Mouse (Mus musculus) ES-E14 (cell line): ENCODE data around the gene Rictor. TPM values are rescaled to one million over a fixed set of nuclear protein-coding genes. Genes with fewer than 3 reads are reported as not detected.
"Not testable (repeated sequence)": the region's sequence is repeated elsewhere in the genome, so short reads cannot be mapped to it uniquely, and the experiment has no call there.

ENCODE experiments used
- DNase-seq: peaks from one replicate; pipeline ENCODE4 v3.0.0-alpha.2; 2013; ENCODE audit warnings: low read depth, low spot score
- H3K27ac ChIP-seq: 2 replicates; pipeline ENCODE4 v1.5.1; 2012; ENCODE audit warnings: low read depth, mild to moderate bottlenecking, low read length, moderate library complexity, mixed read lengths; ENCODE audit not compliant: poor library complexity, insufficient read depth, severe bottlenecking
- H3K36me3 ChIP-seq: 2 replicates; pipeline ENCODE4 v1.6.1; 2012; ENCODE audit warnings: mild to moderate bottlenecking, low read length, moderate library complexity, mixed read lengths; ENCODE audit not compliant: control insufficient read depth, poor library complexity, insufficient read depth, severe bottlenecking
- H3K4me1 ChIP-seq, 2 experiments: fragments of 150-350 bp in 1 of 2; sonication (generic) in 1 of 2; 2 replicates each; pipeline ENCODE4 v1.6.1; 2012; ENCODE audit warnings: low read length in 2 of 2, mild to moderate bottlenecking in 1 of 2, mixed read lengths in 1 of 2; ENCODE audit not compliant: control insufficient read depth in 2 of 2, insufficient read depth in 2 of 2, poor library complexity in 1 of 2
- H3K4me3 ChIP-seq, 2 experiments: fragments of 150-350 bp in 1 of 2; sonication (generic) in 1 of 2; 2 replicates each; pipeline ENCODE4 v1.5.1; 2012; ENCODE audit warnings: low read length in 2 of 2, low read depth in 1 of 2, mild to moderate bottlenecking in 1 of 2, mixed read lengths in 1 of 2; ENCODE audit not compliant: insufficient read depth in 1 of 2, poor library complexity in 1 of 2, severe bottlenecking in 1 of 2
- H3K9ac ChIP-seq: 2 replicates; pipeline ENCODE4 v1.6.1; 2012; ENCODE audit warnings: low read depth, mild to moderate bottlenecking, low read length, mixed read lengths; ENCODE audit not compliant: poor library complexity, insufficient read depth, severe bottlenecking
- H3K9me3 ChIP-seq: fragments of 150-350 bp; sonication (generic); 2 replicates; pipeline ENCODE4 v1.6.1; 2012; ENCODE audit warnings: low read depth, mild to moderate bottlenecking, low read length; ENCODE audit not compliant: control insufficient read depth, insufficient read depth
- CHD2 ChIP-seq: IDR thresholded peaks from 2 replicates; pipeline ENCODE4 v1.6.1; 2014; ENCODE audit warnings: mild to moderate bottlenecking, low read depth, low read length, inconsistent platforms
- HCFC1 ChIP-seq: IDR thresholded peaks from 2 replicates; pipeline ENCODE4 v1.6.1; 2012; ENCODE audit warnings: low read length, inconsistent platforms, borderline replicate concordance; ENCODE audit not compliant: insufficient read depth
- MAFK ChIP-seq: IDR thresholded peaks from 2 replicates; pipeline ENCODE4 v1.6.1; 2014; ENCODE audit warnings: mild to moderate bottlenecking, low read depth, low read length, inconsistent platforms; ENCODE audit not compliant: insufficient read depth
- ZC3H11A ChIP-seq: IDR thresholded peaks from 2 replicates; pipeline ENCODE4 v1.6.1; 2012; ENCODE audit warnings: low read depth, mild to moderate bottlenecking, inconsistent platforms, low read length, borderline replicate concordance
- ZNF384 ChIP-seq: IDR thresholded peaks from 2 replicates; pipeline ENCODE4 v1.6.1; 2012; ENCODE audit warnings: low read depth, low read length, inconsistent platforms
- in situ Hi-C, 2 experiments: fragments of 600-800 bp; cut with MboI; formaldehyde crosslinking; loops; one replicate each; pipeline ENCODE4 v1.15.1; 2025; ENCODE audit warnings: low sequenced_read_pairs in 2 of 2, inconsistent platforms in 1 of 2; ENCODE audit not compliant: unreplicated experiment in 2 of 2
- total RNA-seq: library from RNA; depleted of rRNA; stranded (reverse); fragments of 300-350 nt; gene quantifications from 2 replicates; pipeline ENCODE4 v1.2.3, GENCODE M21; 2012

The Rictor gene
- total RNA-seq, 1 experiment, result 29.5 TPM

DNA sequence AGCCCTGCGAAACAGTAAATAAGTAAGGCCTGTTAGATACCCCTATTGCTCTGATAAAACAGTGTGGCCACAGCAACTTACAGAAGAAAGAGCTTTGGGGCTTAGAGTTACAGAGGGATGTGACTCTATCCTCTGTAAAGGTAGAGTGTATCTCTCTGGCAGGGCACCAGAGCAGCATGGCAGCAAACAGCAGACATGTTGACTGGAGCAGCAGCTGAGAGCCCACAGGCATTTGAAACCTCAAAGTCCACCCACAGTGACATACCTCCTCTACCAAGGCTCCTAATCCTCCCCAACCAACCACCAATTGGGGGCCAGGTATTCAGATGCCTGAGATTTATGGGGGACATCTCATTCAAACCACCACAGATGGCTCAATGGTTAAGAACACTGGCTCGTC, 31.0 kb downstream of the Rictor start:
- Histone ChIP-seq H3K4me1 (peaks cover 2 to 7% of the 10 kb centered on the region in 2 experiments; a peak in 1 of 4 replicates), H3K9me3 (no peaks in the 10 kb centered on the region), H3K4me3 (no peak overlapping the region), H3K36me3 (peaks cover 7% of the 10 kb centered on the region; the same call in 1 of the 2 replicates), H3K27ac (no peak overlapping the region), H3K9ac (no peak overlapping the region)
- TF ChIP-seq MAFK (no peak), CHD2 (no peak), ZNF384 (no peak)
- DNase-seq, result no peak
- in situ Hi-C loops, result no loop called here

GRCm38 (mm10) chr15:6742337-6743025, 34.3 kb downstream of the Rictor start:
- H3K9me3 ChIP-seq, result no peaks in the 10 kb centered on the region
- H3K36me3 ChIP-seq, result peaks cover 7% of the 10 kb centered on the region; the same call in 1 of the 2 replicates
- TF ChIP-seq ZNF384 (no peak), MAFK (no peak), CHD2 (no peak), HCFC1 (no peak), ZC3H11A (no peak)
- in situ Hi-C loops, result no loop called here
- no peak for DNase-seq
- no peak overlapping the region for H3K4me3 ChIP-seq
- no peak overlapping the region for H3K27ac ChIP-seq
- H3K9ac ChIP-seq, result no peak overlapping the region
- peaks cover 5 to 15% of the 10 kb centered on the region in 2 experiments; a peak in 3 of 4 replicates for H3K4me1 ChIP-seq

GRCm38 (mm10) chr15:6743723-6744122, 35.5 kb downstream of the Rictor start:
- Histone ChIP-seq H3K36me3 (peaks cover 7% of the 10 kb centered on the region; the same call in 1 of the 2 replicates), H3K9me3 (no peaks in the 10 kb centered on the region), H3K4me3 (no peak overlapping the region), H3K9ac (no peak overlapping the region), H3K4me1 (peaks cover 10 to 22% of the 10 kb centered on the region in 2 experiments; a peak in 3 of 4 replicates), H3K27ac (no peak overlapping the region)
- DNase-seq, result no peak
- in situ Hi-C loops, result no loop called here
- TF ChIP-seq MAFK (no peak), ZC3H11A (no peak), ZNF384 (no peak), HCFC1 (no peak), CHD2 (no peak)

DNA sequence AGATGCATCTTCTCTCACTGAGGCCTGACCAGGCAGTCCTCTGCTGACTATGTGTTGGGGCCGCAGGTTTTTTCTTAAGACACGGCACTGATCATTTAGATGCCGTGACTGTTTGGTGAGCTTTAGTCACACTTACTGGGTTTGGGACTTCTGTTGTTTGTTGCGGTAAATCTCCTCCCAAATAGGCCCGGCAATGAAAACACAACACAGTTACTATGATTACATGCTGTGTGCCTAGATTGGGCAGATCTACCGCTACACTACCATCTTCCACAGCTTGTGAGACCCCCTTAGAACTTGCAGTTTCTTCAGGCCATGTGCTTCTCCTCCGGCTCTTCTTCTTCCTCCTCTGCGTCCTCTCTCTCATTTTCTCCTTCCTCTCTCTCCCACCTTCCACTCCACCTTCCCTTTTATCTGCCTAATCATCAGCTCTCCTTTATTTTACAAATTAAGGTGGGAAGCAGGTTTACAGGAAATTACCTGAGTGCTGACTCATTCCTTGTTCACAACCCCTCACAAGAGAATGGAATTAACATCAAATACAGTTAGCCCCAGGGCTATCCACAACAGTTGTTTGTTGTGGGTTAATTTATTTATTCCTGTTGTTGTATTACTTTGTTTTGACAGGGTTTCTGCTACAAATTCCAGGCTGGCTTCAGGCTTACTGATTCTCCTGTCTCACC, 38.3 kb downstream of the Rictor start:
- peak; percentile 76; the same call in 1 of the 2 replicates for TF ChIP-seq MAFK
- peak overlapping the region; percentile 96 for H3K27ac ChIP-seq
- in situ Hi-C loops, H3K9me3 ChIP-seq, DNase-seq, H3K36me3 ChIP-seq: not testable (repeated sequence)
- peak overlapping the region; percentile 72 for H3K9ac ChIP-seq
- H3K4me1 ChIP-seq, result peaks cover 9 to 22% of the 10 kb centered on the region in 2 experiments; a peak in 3 of 4 replicates
- H3K4me3 ChIP-seq, result peak overlapping the region; percentile 53 to 57
